Mouse (Mus musculus) liver, embryonic 14 days (tissue): ENCODE results near the gene Gm11114. TPM values are rescaled to one million over a fixed set of nuclear protein-coding genes. Genes with fewer than 3 reads are reported as not detected.

ENCODE experiments used
- polyA plus RNA-seq: library from polyadenylated mRNA; depleted of rRNA; stranded (reverse); fragments of >200 nt; gene quantifications from 2 replicates; pipeline ENCODE4 v1.2.3, GENCODE M21; 2012; rRNA removed

Gm11114 gene
- polyA plus RNA-seq: not detected in 2 replicates

GRCm38 (mm10) chr9:85312473-85312872 lies at the start of gene Gm11114:
Gene Gm11114, plus strand, starts transcription at chr9:85312773.

GRCm38 (mm10) chr9:85327242-85328211 lies 15.0 kb downstream of the Gm11114 start, which contains the start of gene Tent5a:
Gene Tent5a, minus strand, starts transcription at chr9:85327348.

Other genes starting within 250 kb of the Gm11114 start
- gene Tent5a, start 14.6 kb downstream of the Gm11114 start, polyA plus RNA-seq: 4.8 and 6.1 TPM in 2 replicates